In genomic region chr7:3287186-3287585, GRCm38 (mm10) we compare ENCODE assay signal across 18 mouse cellular contexts. TPM values are rescaled to one million over a fixed set of nuclear protein-coding genes. Genes with fewer than 3 reads are reported as not detected.
DNase-seq lines count a peak whose midpoint lies in the region; ATAC-seq and TF ChIP-seq lines count a peak whose summit lies in the region.
"Had no signal": no experiment of that assay in that cellular context is flagged by ENCODE, and none has a peak within 500 bp of the region (broad histone marks: within the 10 kb centered on the region; RNA-seq: fewer than 3 reads in every experiment).

No protein-coding gene starts in this region.

- no peak overlapping the region for H3K4me2 ChIP-seq in midbrain, postnatal 0 days (ENCODE audit: low read depth, low read length, poor library complexity, severe bottlenecking)
- no peak overlapping the region for H3K4me2 ChIP-seq in midbrain, embryonic 13.5 days (replicated peaks)
- H3K4me2 ChIP-seq: heart, embryonic 12.5 days had no signal

- no peak overlapping the region for H3K4me3 ChIP-seq in midbrain, postnatal 0 days (ENCODE audit: low read depth, low read length)
- H3K4me3 ChIP-seq in midbrain, embryonic 13.5 days (replicated peaks), result no peak overlapping the region
- H3K4me3 ChIP-seq: forebrain, embryonic 10.5 days; gastrocnemius, adult 2 months; heart, embryonic 12.5 days; hindbrain, embryonic 10.5 days had no signal

- H3K36me3 ChIP-seq in midbrain, postnatal 0 days (ENCODE audit: insufficient read depth, low read length), result no peaks in the 10 kb centered on the region
- H3K36me3 ChIP-seq in midbrain, embryonic 13.5 days, result no peaks in the 10 kb centered on the region
- H3K36me3 ChIP-seq: forebrain, embryonic 10.5 days; heart, embryonic 12.5 days; hindbrain, embryonic 10.5 days had no signal

- H3K9me3 ChIP-seq in midbrain, postnatal 0 days (ENCODE audit: low read length), result no peaks in the 10 kb centered on the region
- H3K9me3 ChIP-seq in midbrain, embryonic 13.5 days, result no peaks in the 10 kb centered on the region
- H3K9me3 ChIP-seq: forebrain, embryonic 10.5 days; heart, embryonic 12.5 days; hindbrain, embryonic 10.5 days had no signal

- H3K27me3 ChIP-seq in midbrain, postnatal 0 days (ENCODE audit: insufficient read depth, low read length), result no peaks in the 10 kb centered on the region
- H3K27me3 ChIP-seq in midbrain, embryonic 13.5 days, result no peaks in the 10 kb centered on the region
- H3K27me3 ChIP-seq: heart, embryonic 12.5 days had no signal

- no peak overlapping the region for H3K9ac ChIP-seq in midbrain, postnatal 0 days (replicated peaks; ENCODE audit: low read length, poor library complexity, severe bottlenecking)
- no peak overlapping the region for H3K9ac ChIP-seq in midbrain, embryonic 13.5 days (replicated peaks)
- H3K9ac ChIP-seq: heart, embryonic 12.5 days had no signal

- DNase-seq in cerebellum, adult 9-10 months, result peak; percentile 23
- no peak for DNase-seq in cerebellum, adult 11-12 months
- peak; percentile 28 for DNase-seq in midbrain, postnatal 0 days (ENCODE audit: low spot score)
- DNase-seq in lung, postnatal 10 days, result peak; percentile 59
- DNase-seq in gastrocnemius, postnatal 25 days, result no peak
- DNase-seq in gastrocnemius, postnatal 14 days, result no peak
- no peak for DNase-seq in adrenal gland, postnatal 4 days (ENCODE audit: low spot score in 2 of 2)
- DNase-seq: B cell, adult 2 months; embryo, embryonic 11 days; gastrocnemius, adult 2 months; layer of hippocampus, adult 9-11 months had no signal

- no peak overlapping the region for H3K27ac ChIP-seq in midbrain, postnatal 0 days (ENCODE audit: low read depth, low read length)
- no peak overlapping the region for H3K27ac ChIP-seq in midbrain, embryonic 13.5 days
- H3K27ac ChIP-seq: forebrain, embryonic 10.5 days; gastrocnemius, adult 2 months; hindbrain, embryonic 10.5 days had no signal

- no peak for TF ChIP-seq CTCF in midbrain, postnatal 0 days (IDR thresholded peaks at IDR 0.05)

- WGBS in midbrain, postnatal 0 days, result 55% methylated on average over 7 of the region's 7 CpGs
- 69% methylated on average over 7 of the region's 7 CpGs for WGBS in midbrain, embryonic 13.5 days

- no peak for ATAC-seq in midbrain, postnatal 0 days (ENCODE audit: low FRiP score)
- ATAC-seq in midbrain, embryonic 13.5 days, result no peak

- H3K4me1 ChIP-seq in midbrain, postnatal 0 days (ENCODE audit: insufficient read depth, low read length), result no peaks in the 10 kb centered on the region; the same call in 1 of the 2 replicates
- H3K4me1 ChIP-seq in midbrain, embryonic 13.5 days (replicated peaks), result peaks cover 28% of the 10 kb centered on the region

- intact Hi-C loops in gastrocnemius, postnatal 14 days (cut with DNase I; ENCODE audit: low total_unique reads), result no loop called here

RNA-seq across cellular contexts. Expression of gene Myadm, which starts 1.7 kb away (rescaled TPM):
- total RNA-seq in midbrain, postnatal 0 days (2014; rRNA removed), result 27.4 and 39.4 TPM in 2 replicates
- polyA plus RNA-seq in midbrain, postnatal 0 days (2015; fragmentation: Nextera tagmentation; extraction: Ambion mirVana), result 24.2 and 27.2 TPM in 2 replicates
- 21.8 and 23.8 TPM in 2 replicates for polyA plus RNA-seq in midbrain, embryonic 13.5 days (2015; fragmentation: Nextera tagmentation; extraction: Ambion mirVana)
- 10 to 100 TPM; 31.7 to 45.4 TPM for total RNA-seq in gastrocnemius, postnatal 25 days (2021)
- total RNA-seq in gastrocnemius, postnatal 14 days (2021), result 10 to 100 TPM; 65.0 to 76.7 TPM
- 100 to 1,000 TPM in 1 of 2 experiments, 10 to 100 TPM in 1; 98.5 to 107 TPM for total RNA-seq in adrenal gland, postnatal 4 days (2021)

RNA-seq across cellular contexts. Expression of gene Prkcg, which starts 1.8 kb away (rescaled TPM):
- total RNA-seq in midbrain, postnatal 0 days (2014; rRNA removed), result 11.5 and 12.5 TPM in 2 replicates
- polyA plus RNA-seq in midbrain, postnatal 0 days (2015; fragmentation: Nextera tagmentation; extraction: Ambion mirVana), result 6.0 and 7.4 TPM in 2 replicates
- polyA plus RNA-seq in midbrain, embryonic 13.5 days (2015; fragmentation: Nextera tagmentation; extraction: Ambion mirVana), result 0.66 and 1.7 TPM in 2 replicates
- total RNA-seq in gastrocnemius, postnatal 25 days (2021), result 1 to 10 TPM; 1.3 TPM
- total RNA-seq in gastrocnemius, postnatal 14 days (2021), result 1 to 10 TPM; 2.1 to 2.3 TPM
- total RNA-seq in adrenal gland, postnatal 4 days (2021), result 1 to 10 TPM; 2.1 to 2.5 TPM
- total RNA-seq: MEL had no signal

RNA-seq across cellular contexts. Expression of gene Nlrp12, which starts 37.6 kb away (rescaled TPM):
- 0.05 and 0.16 TPM in 2 replicates for total RNA-seq in midbrain, postnatal 0 days (2014; rRNA removed)
- 0.09 TPM in 1 of 2 replicates, not detected in the other for polyA plus RNA-seq in midbrain, postnatal 0 days (2015; fragmentation: Nextera tagmentation; extraction: Ambion mirVana)
- polyA plus RNA-seq in midbrain, embryonic 13.5 days (2015; fragmentation: Nextera tagmentation; extraction: Ambion mirVana), result not detected in 2 replicates
- total RNA-seq in gastrocnemius, postnatal 25 days (2021), result not detected
- total RNA-seq in gastrocnemius, postnatal 14 days (2021), result not detected
- total RNA-seq in adrenal gland, postnatal 4 days (2021), result under 1 TPM; 0.08 to 0.23 TPM
- total RNA-seq: gastrocnemius, adult 2 months; MEL had no signal
- polyA plus RNA-seq: forebrain, embryonic 10.5 days; heart, embryonic 12.5 days; hindbrain, embryonic 10.5 days; kidney, embryonic 14.5 days had no signal

RNA-seq across cellular contexts. Expression of gene Cacng7, which starts 45.6 kb away (rescaled TPM):
- total RNA-seq in midbrain, postnatal 0 days (2014; rRNA removed), result 78.5 and 115 TPM in 2 replicates
- 2.9 and 3.7 TPM in 2 replicates for polyA plus RNA-seq in midbrain, postnatal 0 days (2015; fragmentation: Nextera tagmentation; extraction: Ambion mirVana)
- polyA plus RNA-seq in midbrain, embryonic 13.5 days (2015; fragmentation: Nextera tagmentation; extraction: Ambion mirVana), result 4.3 and 5.2 TPM in 2 replicates
- 1 to 10 TPM; 6.7 to 7.7 TPM for total RNA-seq in gastrocnemius, postnatal 25 days (2021)
- 1 to 10 TPM; 5.9 to 6.7 TPM for total RNA-seq in gastrocnemius, postnatal 14 days (2021)
- 10 to 100 TPM; 17.7 to 20.9 TPM for total RNA-seq in adrenal gland, postnatal 4 days (2021)
- total RNA-seq: monocyte, adult 5-6 weeks had no signal

Comparison
In these comparisons a context has a peak if more than half of its experiments do, and no peak if none do; other contexts are left out.
1. DNase-seq: peak in cerebellum, adult 9-10 months (single experiment), midbrain, postnatal 0 days (single experiment) and lung, postnatal 10 days (single experiment); none in cerebellum, adult 11-12 months (single experiment), gastrocnemius, postnatal 25 days (single experiment), gastrocnemius, postnatal 14 days (single experiment) and adrenal gland, postnatal 4 days (0 of 2).